Mouse (Mus musculus) myocyte (in vitro differentiated cells): ENCODE measurements around the gene Hibadh. TPM values are rescaled to one million over a fixed set of nuclear protein-coding genes. Genes with fewer than 3 reads are reported as not detected.

ENCODE experiments used
- H3K27me3 ChIP-seq: one replicate; pipeline ENCODE4 v1.6.1; 2011; ENCODE audit not compliant: control insufficient read depth, insufficient read depth, insufficient read length
- H3K36me3 ChIP-seq: one replicate; pipeline ENCODE4 v1.6.1; 2011; ENCODE audit not compliant: control insufficient read depth, insufficient read depth
- H3K4me2 ChIP-seq: one replicate; pipeline ENCODE4 v1.6.1; 2011; ENCODE audit warnings: low read depth, control low read depth
- H3K4me3 ChIP-seq: one replicate; pipeline ENCODE4 v1.5.1; 2011; ENCODE audit warnings: mild to moderate bottlenecking, control low read depth, moderate library complexity
- H3K79me2 ChIP-seq: one replicate; pipeline ENCODE4 v1.6.1; 2011; ENCODE audit not compliant: control insufficient read depth, insufficient read depth
- H3ac ChIP-seq: one replicate; pipeline ENCODE4 v1.6.1; 2011; ENCODE audit not compliant: control insufficient read depth, insufficient read length
- CEBPB ChIP-seq: IDR thresholded peaks from 2 replicates; pipeline ENCODE4 v1.6.1; 2011; ENCODE audit warnings: mild to moderate bottlenecking, moderate library complexity; ENCODE audit not compliant: poor library complexity, insufficient read depth, severe bottlenecking
- E2F4 ChIP-seq: IDR thresholded peaks from one replicate; pipeline ENCODE4 v1.6.1; 2011; ENCODE audit warnings: mild to moderate bottlenecking, control low read depth, moderate library complexity; ENCODE audit not compliant: insufficient read depth
- MAX ChIP-seq: IDR thresholded peaks from one replicate; pipeline ENCODE4 v1.6.1; 2011; ENCODE audit warnings: low read depth, mild to moderate bottlenecking, control low read depth
- MYOD1 ChIP-seq, 3 experiments: IDR thresholded peaks; one replicate each; pipeline ENCODE4 v1.6.1; 2011; ENCODE audit warnings: control low read depth in 2 of 3, low read depth in 2 of 3, mild to moderate bottlenecking in 2 of 3, moderate library complexity in 1 of 3; ENCODE audit not compliant: insufficient read length in 2 of 3, control insufficient read depth in 1 of 3
- MYOG ChIP-seq, 3 experiments: IDR thresholded peaks; one replicate each; pipeline ENCODE4 v1.6.1; 2011; ENCODE audit warnings: control low read depth in 2 of 3, low read depth in 2 of 3, mild to moderate bottlenecking in 2 of 3; ENCODE audit not compliant: insufficient read length in 2 of 3, control insufficient read depth in 1 of 3, insufficient read depth in 1 of 3
- POLR2A ChIP-seq: IDR thresholded peaks from one replicate; pipeline ENCODE4 v1.6.1; 2011; ENCODE audit warnings: low read depth, mild to moderate bottlenecking, control low read depth, moderate library complexity; ENCODE audit not compliant: insufficient read length
- POLR2AphosphoS2 ChIP-seq: IDR thresholded peaks from one replicate; pipeline ENCODE4 v1.6.1; 2011; ENCODE audit warnings: low read depth, control low read depth; ENCODE audit not compliant: insufficient read length
- REST ChIP-seq: IDR thresholded peaks from one replicate; pipeline ENCODE4 v1.6.1; 2011; ENCODE audit warnings: mild to moderate bottlenecking, control low read depth, moderate library complexity; ENCODE audit not compliant: insufficient read depth, insufficient read length
- SRF ChIP-seq: IDR thresholded peaks from one replicate; pipeline ENCODE4 v1.6.1; 2011; ENCODE audit warnings: low read depth; ENCODE audit not compliant: control insufficient read depth, insufficient read length
- TCF12 ChIP-seq: IDR thresholded peaks from one replicate; pipeline ENCODE4 v1.6.1; 2011; ENCODE audit warnings: mild to moderate bottlenecking, control low read depth; ENCODE audit not compliant: poor library complexity, insufficient read depth, severe bottlenecking
- TCF3 ChIP-seq: IDR thresholded peaks from one replicate; pipeline ENCODE4 v1.6.1; 2011; ENCODE audit warnings: low read depth, control low read depth; ENCODE audit not compliant: insufficient read length
- USF1 ChIP-seq: IDR thresholded peaks from one replicate; pipeline ENCODE4 v1.6.1; 2011; ENCODE audit warnings: low read depth, mild to moderate bottlenecking, control low read depth, moderate library complexity
- polyA plus RNA-seq: library from polyadenylated mRNA; unstranded; fragments of >200 nt; fragmentation: generic; extraction: Trizol; gene quantifications from one replicate; pipeline ENCODE4 v1.2.1, GENCODE M21; 2012; ENCODE audit warnings: missing spikeins

Gene Hibadh
- polyA plus RNA-seq, 1 experiment: 37.0 TPM

- Histone ChIP-seq H3K27me3 (no peaks in the 10 kb centered on the region), H3K4me2 (no peak overlapping the region), H3K36me3 (no peaks in the 10 kb centered on the region), H3K4me3 (no peak overlapping the region), H3ac (no peak overlapping the region), H3K79me2 (peaks cover 20% of the 10 kb centered on the region)
- no peak for TF ChIP-seq MYOG (IDR thresholded peaks at IDR 0.05; ENCODE audit: control insufficient read depth in 1 of 3, insufficient read depth in 1 of 3, insufficient read length in 2 of 3, low read depth in 2 of 3)
These were observed 2.0 kb upstream of the Hibadh start for GRCm38 (mm10) chr6:52642152-52642551.

GRCm38 (mm10) chr6:52641076-52641475 is 887 bp upstream of the Hibadh start:
- no peaks in the 10 kb centered on the region for H3K36me3 ChIP-seq
- no peak overlapping the region for H3K4me3 ChIP-seq
- no peak overlapping the region for H3ac ChIP-seq
- peaks cover 23% of the 10 kb centered on the region for H3K79me2 ChIP-seq
- no peak overlapping the region for H3K4me2 ChIP-seq
- no peaks in the 10 kb centered on the region for H3K27me3 ChIP-seq
- TF ChIP-seq TCF3: no peak
- TF ChIP-seq REST: no peak
- no peak for TF ChIP-seq MYOD1 (IDR thresholded peaks at IDR 0.05; ENCODE audit: control insufficient read depth in 1 of 3, insufficient read length in 2 of 3, low read depth in 2 of 3)
- no peak for TF ChIP-seq E2F4
- TF ChIP-seq USF1: no peak
- no peak for TF ChIP-seq POLR2A
- TF ChIP-seq TCF12: no peak
- TF ChIP-seq MYOG (IDR thresholded peaks at IDR 0.05; ENCODE audit: control insufficient read depth in 1 of 3, insufficient read depth in 1 of 3, insufficient read length in 2 of 3, low read depth in 2 of 3): no peak
- TF ChIP-seq SRF: no peak
- no peak for TF ChIP-seq CEBPB
- TF ChIP-seq MAX: no peak
- no peak for TF ChIP-seq POLR2AphosphoS2

GRCm38 (mm10) chr6:52639546-52640223 is 504 bp downstream of the Hibadh start:
- peak overlapping the region; percentile 29 for H3ac ChIP-seq
- TF ChIP-seq POLR2AphosphoS2: no peak
- no peak for TF ChIP-seq REST
- no peak for TF ChIP-seq MAX
- TF ChIP-seq MYOG (IDR thresholded peaks at IDR 0.05; ENCODE audit: control insufficient read depth in 1 of 3, insufficient read depth in 1 of 3, insufficient read length in 2 of 3, low read depth in 2 of 3): no peak
- TF ChIP-seq SRF: no peak
- TF ChIP-seq TCF12: no peak
- no peak for TF ChIP-seq E2F4
- no peak for TF ChIP-seq CEBPB
- H3K4me3 ChIP-seq: peak overlapping the region; percentile 68
- H3K79me2 ChIP-seq: peaks cover 23% of the 10 kb centered on the region
- peak overlapping the region; percentile 97 for H3K4me2 ChIP-seq
- no peaks in the 10 kb centered on the region for H3K27me3 ChIP-seq
- no peaks in the 10 kb centered on the region for H3K36me3 ChIP-seq

- no peaks in the 10 kb centered on the region for H3K36me3 ChIP-seq
- H3K79me2 ChIP-seq: peaks cover 23% of the 10 kb centered on the region
- H3ac ChIP-seq: no peak overlapping the region
- peak overlapping the region; percentile 68 for H3K4me3 ChIP-seq
- no peak for TF ChIP-seq SRF
- no peak for TF ChIP-seq POLR2A
- TF ChIP-seq MAX: no peak
- no peaks in the 10 kb centered on the region for H3K27me3 ChIP-seq
- H3K4me2 ChIP-seq: peak overlapping the region; percentile 97
These were observed 1.6 kb downstream of the Hibadh start for GRCm38 (mm10) chr6:52638471-52639185.

- Histone ChIP-seq H3K4me3 (no peak overlapping the region), H3K79me2 (peaks cover 23% of the 10 kb centered on the region), H3K36me3 (no peaks in the 10 kb centered on the region), H3K27me3 (no peaks in the 10 kb centered on the region), H3K4me2 (no peak overlapping the region), H3ac (no peak overlapping the region)
- TF ChIP-seq POLR2A (no peak), E2F4 (no peak), USF1 (no peak), CEBPB (no peak), SRF (no peak), TCF12 (no peak), POLR2AphosphoS2 (no peak), MAX (no peak), MYOD1 (IDR thresholded peaks at IDR 0.05; ENCODE audit: control insufficient read depth in 1 of 3, insufficient read length in 2 of 3, low read depth in 2 of 3) (no peak), REST (no peak), TCF3 (no peak), MYOG (IDR thresholded peaks at IDR 0.05; ENCODE audit: control insufficient read depth in 1 of 3, insufficient read depth in 1 of 3, insufficient read length in 2 of 3, low read depth in 2 of 3) (no peak)
These were observed 2.9 kb downstream of the Hibadh start for GRCm38 (mm10) chr6:52637337-52637736.
